Mouse (Mus musculus): Measurements from ENCODE around the gene Actr1a. TPM values are rescaled to one million over a fixed set of nuclear protein-coding genes. Genes with fewer than 3 reads are reported as not detected.

The Actr1a gene
- polyA plus RNA-seq, 1 experiment from 2014 or later: 119 TPM

MicroRNAs within 50 kb of the gene (microRNA counts, 519-probe panel; counts per million panel counts)
- 2,445 counts per million, percentile 60 among the panel's probes with 10 or more counts for microRNA mmu-miR-146b

Small RNAs within 50 kb of the gene (microRNA-seq; reads per million reads assigned to microRNA genes)
- not detected for gene Mir146b

Other genes starting within 250 kb of the Actr1a start
- gene Pitx3, start 247.4 kb downstream of the Actr1a start, polyA plus RNA-seq (2015; fragmentation: Nextera tagmentation; extraction: Ambion mirVana): not detected in 2 replicates
- 33.6 and 36.6 TPM in 2 replicates for gene Gbf1, start 243.2 kb downstream of the Actr1a start, polyA plus RNA-seq (2015; fragmentation: Nextera tagmentation; extraction: Ambion mirVana)
- gene Nfkb2, start 91.4 kb downstream of the Actr1a start, polyA plus RNA-seq (2015; fragmentation: Nextera tagmentation; extraction: Ambion mirVana): 9.1 and 9.8 TPM in 2 replicates
- 13.2 and 13.6 TPM in 2 replicates for gene Psd, start 68.6 kb downstream of the Actr1a start, polyA plus RNA-seq (2015; fragmentation: Nextera tagmentation; extraction: Ambion mirVana)
- 17.3 and 18.9 TPM in 2 replicates for gene Fbxl15, start 67.6 kb downstream of the Actr1a start, polyA plus RNA-seq (2015; fragmentation: Nextera tagmentation; extraction: Ambion mirVana)
- 127 and 132 TPM in 2 replicates for gene Cuedc2, start 57.0 kb downstream of the Actr1a start, polyA plus RNA-seq (2015; fragmentation: Nextera tagmentation; extraction: Ambion mirVana)
- 16.2 and 16.3 TPM in 2 replicates for gene Mfsd13a, start 54.6 kb downstream of the Actr1a start, polyA plus RNA-seq (2015; fragmentation: Nextera tagmentation; extraction: Ambion mirVana)
- gene 2310034G01Rik, start 45.4 kb downstream of the Actr1a start, polyA plus RNA-seq (2015; fragmentation: Nextera tagmentation; extraction: Ambion mirVana): 1.3 and 1.5 TPM in 2 replicates
- 20.5 and 20.7 TPM in 2 replicates for gene Sufu, start 1.1 kb upstream of the Actr1a start, polyA plus RNA-seq (2015; fragmentation: Nextera tagmentation; extraction: Ambion mirVana)
- gene Trim8, start 106.0 kb upstream of the Actr1a start, polyA plus RNA-seq (2015; fragmentation: Nextera tagmentation; extraction: Ambion mirVana): 10.1 and 13.7 TPM in 2 replicates
- 53.9 and 64.5 TPM in 2 replicates for gene Arl3, start 177.4 kb upstream of the Actr1a start, polyA plus RNA-seq (2015; fragmentation: Nextera tagmentation; extraction: Ambion mirVana)
- gene Sfxn2, start 177.6 kb upstream of the Actr1a start, polyA plus RNA-seq (2015; fragmentation: Nextera tagmentation; extraction: Ambion mirVana): 16.7 and 18.1 TPM in 2 replicates
- 39.3 and 40.0 TPM in 2 replicates for gene Wbp1l, start 203.3 kb upstream of the Actr1a start, polyA plus RNA-seq (2015; fragmentation: Nextera tagmentation; extraction: Ambion mirVana)

All from intestine, embryonic 16.5 days (tissue).